Mouse (Mus musculus): Measurements from ENCODE around the gene Atad2b. TPM values are rescaled to one million over a fixed set of nuclear protein-coding genes. Genes with fewer than 3 reads are reported as not detected.
"Not testable (repeated sequence)": the region's sequence is repeated elsewhere in the genome, so short reads cannot be mapped to it uniquely, and the experiment has no call there.

The Atad2b gene
- total RNA-seq, 2 experiments from 2014 or later = 37.7 to 44.2 TPM

- DNase-seq = no peak
- intact Hi-C loops (cut with DNase I) = no loop called here
Observed at GRCm38 (mm10) chr12:4908391-4908790, 8.8 kb upstream of the Atad2b start.

- intact Hi-C loops (cut with DNase I); DNase-seq: not testable (repeated sequence)
Observed at GRCm38 (mm10) chr12:4910496-4910895, 6.7 kb upstream of the Atad2b start.

GRCm38 (mm10) chr12:4911716-4912115 lies 5.4 kb upstream of the Atad2b start:
- intact Hi-C loops (cut with DNase I) = no loop called here
- DNase-seq = no peak

- no peak for DNase-seq
- intact Hi-C loops (cut with DNase I) = no loop called here
Observed at GRCm38 (mm10) chr12:4914441-4914840, 2.7 kb upstream of the Atad2b start.

GRCm38 (mm10) chr12:4914944-4915343 lies 2.2 kb upstream of the Atad2b start:
- no peak for DNase-seq
- intact Hi-C loops (cut with DNase I) = no loop called here

- intact Hi-C loops (cut with DNase I) = no loop called here
- DNase-seq = peak; percentile 15
Observed at GRCm38 (mm10) chr12:4917805-4918591, 845 bp downstream of the Atad2b start.

- no peak for DNase-seq
- intact Hi-C loops (cut with DNase I) = no loop called here
Observed at GRCm38 (mm10) chr12:4928197-4928596, 11.0 kb downstream of the Atad2b start.

- intact Hi-C loops (cut with DNase I) = no loop called here
- no peak for DNase-seq
Observed at GRCm38 (mm10) chr12:4930820-4931548, 13.8 kb downstream of the Atad2b start.

- intact Hi-C loops (cut with DNase I) = no loop called here
Observed at GRCm38 (mm10) chr12:4952272-4952671, 35.1 kb downstream of the Atad2b start.

GRCm38 (mm10) chr12:4953156-4953555 lies 36.0 kb downstream of the Atad2b start:
- intact Hi-C loops (cut with DNase I) = no loop called here
- DNase-seq = no peak

More at GRCm38 (mm10) chr12:4952272-4952671, 35.1 kb downstream of the Atad2b start:
- no peak for DNase-seq

GRCm38 (mm10) chr12:4972939-4973338 lies 55.8 kb downstream of the Atad2b start:
- intact Hi-C loops (cut with DNase I) = no loop called here
- peak; percentile 75 for DNase-seq

- DNase-seq = no peak
- intact Hi-C loops (cut with DNase I) = no loop called here
Observed at GRCm38 (mm10) chr12:4978324-4978723, 61.2 kb downstream of the Atad2b start.

GRCm38 (mm10) chr12:4996981-4997380 lies 79.8 kb downstream of the Atad2b start:
- no peak for DNase-seq
- intact Hi-C loops (cut with DNase I) = no loop called here

- intact Hi-C loops (cut with DNase I) = no loop called here
- DNase-seq = no peak
Observed at GRCm38 (mm10) chr12:5005338-5005737, 88.2 kb downstream of the Atad2b start.

GRCm38 (mm10) chr12:5005776-5006175 lies 88.6 kb downstream of the Atad2b start:
- DNase-seq; intact Hi-C loops (cut with DNase I): not testable (repeated sequence)

- intact Hi-C loops (cut with DNase I); DNase-seq: not testable (repeated sequence)
Observed at GRCm38 (mm10) chr12:5008638-5009037, 91.5 kb downstream of the Atad2b start.

- intact Hi-C loops (cut with DNase I) = no loop called here
- no peak for DNase-seq
Observed at GRCm38 (mm10) chr12:5025226-5025861, 108.2 kb downstream of the Atad2b start.

- intact Hi-C loops (cut with DNase I) = no loop called here
- no peak for DNase-seq
Observed at GRCm38 (mm10) chr12:5029035-5029434, 111.9 kb downstream of the Atad2b start.

GRCm38 (mm10) chr12:5038008-5038407 lies 120.9 kb downstream of the Atad2b start:
- intact Hi-C loops (cut with DNase I) = no loop called here
- DNase-seq = no peak

- intact Hi-C loops (cut with DNase I) = no loop called here
- no peak for DNase-seq
Observed at GRCm38 (mm10) chr12:5044141-5044540, 127.0 kb downstream of the Atad2b start.

GRCm38 (mm10) chr12:5048104-5048503 lies 131.0 kb downstream of the Atad2b start:
- DNase-seq = no peak

More at GRCm38 (mm10) chr12:5048104-5048503, 131.0 kb downstream of the Atad2b start:
- intact Hi-C loops (cut with DNase I) = no loop called here

Data from left cerebral cortex, postnatal 4 days (tissue).